Mouse (Mus musculus) C2C12 (cell line): ENCODE results near the gene Rfx1.

Source experiments
- CEBPB ChIP-seq: IDR thresholded peaks from one replicate; pipeline ENCODE4 v1.6.1; 2011; ENCODE audit warnings: low read depth, mild to moderate bottlenecking, control low read depth, moderate library complexity
- CTCF ChIP-seq: IDR thresholded peaks from one replicate; pipeline ENCODE4 v1.5.1; 2011; ENCODE audit not compliant: control insufficient read depth, insufficient read depth, insufficient read length
- MAX ChIP-seq: IDR thresholded peaks from one replicate; pipeline ENCODE4 v1.6.1; 2011; ENCODE audit warnings: mild to moderate bottlenecking, control low read depth
- MYOG ChIP-seq: IDR thresholded peaks from one replicate; pipeline ENCODE4 v1.6.1; 2011; ENCODE audit not compliant: control insufficient read depth, insufficient read length; ENCODE audit errors: extremely low read depth
- USF1 ChIP-seq: IDR thresholded peaks from one replicate; pipeline ENCODE4 v1.6.1; 2011; ENCODE audit warnings: low read depth, mild to moderate bottlenecking, control low read depth, moderate library complexity

DNA sequence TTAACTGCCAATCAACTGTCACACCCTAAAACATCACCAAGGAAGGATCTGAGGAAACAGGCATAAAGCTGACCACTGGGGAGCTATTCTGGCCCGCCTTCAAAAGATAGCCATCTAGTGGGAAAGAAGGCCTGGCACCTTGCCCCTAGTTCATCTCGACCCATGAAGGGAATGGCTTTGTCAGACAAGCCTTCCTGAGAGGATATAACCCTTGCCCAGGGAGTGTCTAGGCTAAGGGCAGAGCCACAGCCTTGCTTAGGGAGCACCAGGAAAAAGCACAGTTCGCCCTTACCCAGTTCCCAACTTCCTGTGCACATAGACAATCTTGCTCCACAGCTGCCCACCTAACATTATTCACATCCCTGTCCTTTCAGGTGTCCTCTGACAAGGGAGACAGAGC, 37.0 kb downstream of the Rfx1 start:
- TF ChIP-seq USF1 (no peak), CTCF (no peak), MYOG (no peak), MAX (no peak), CEBPB (no peak)
